Comparison of ENCODE assay signal across 9 mouse cellular contexts in the genomic region with DNA sequence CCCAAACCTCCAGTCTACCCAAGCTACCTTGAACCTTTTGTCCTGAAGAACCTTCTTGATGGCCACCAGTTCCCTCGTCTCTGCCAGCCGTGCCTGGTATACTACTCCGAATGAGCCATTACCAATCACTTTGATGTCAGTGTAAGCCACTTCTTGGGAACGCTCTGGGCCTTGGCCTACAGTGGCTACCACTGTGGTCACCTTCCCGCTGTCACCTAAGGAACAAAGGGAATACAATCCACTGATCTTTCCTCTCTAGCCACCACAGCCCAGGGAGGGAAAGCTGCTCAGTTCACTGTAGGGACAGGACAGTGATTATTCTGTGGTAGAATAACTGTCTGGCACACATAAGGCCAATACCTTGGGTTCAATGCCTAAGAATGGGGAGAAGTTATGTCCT. TPM values are rescaled to one million over a fixed set of nuclear protein-coding genes. Genes with fewer than 3 reads are reported as not detected.
DNase-seq lines count a peak whose midpoint lies in the region; ATAC-seq and TF ChIP-seq lines count a peak whose summit lies in the region.
"Had no signal": no experiment of that assay in that cellular context is flagged by ENCODE, and none has a peak within 500 bp of the region (broad histone marks: within the 10 kb centered on the region; RNA-seq: fewer than 3 reads in every experiment).

No protein-coding gene starts in this region.

- no peak for TF ChIP-seq CTCF in lung, embryonic 14.5 days (IDR thresholded peaks at IDR 0.05; ENCODE audit: low read depth)

- H3K9ac ChIP-seq in forebrain, embryonic 15.5 days (replicated peaks), result peak overlapping the region; percentile 99
- H3K9ac ChIP-seq in forebrain, embryonic 16.5 days (replicated peaks; ENCODE audit: low read depth, low read length), result no peak overlapping the region
- H3K9ac ChIP-seq in lung, embryonic 14.5 days, result peak overlapping the region; percentile 98
- peak overlapping the region; percentile 97 for H3K9ac ChIP-seq in hindbrain, embryonic 13.5 days
- H3K9ac ChIP-seq in liver, embryonic 15.5 days, result peak overlapping the region; percentile 98; the same call in 1 of the 2 replicates

- no peak overlapping the region for H3K4me3 ChIP-seq in forebrain, embryonic 15.5 days
- no peak overlapping the region for H3K4me3 ChIP-seq in forebrain, embryonic 16.5 days (replicated peaks; ENCODE audit: low read length)
- no peak overlapping the region for H3K4me3 ChIP-seq in lung, embryonic 14.5 days (ENCODE audit: low read depth, low read length)
- peak overlapping the region; percentile 82; the same call in 1 of the 2 replicates for H3K4me3 ChIP-seq in hindbrain, embryonic 13.5 days
- H3K4me3 ChIP-seq in liver, embryonic 15.5 days (replicated peaks), result peak overlapping the region; percentile 88

- H3K9me3 ChIP-seq in forebrain, embryonic 15.5 days, result no peaks in the 10 kb centered on the region
- no peaks in the 10 kb centered on the region for H3K9me3 ChIP-seq in forebrain, embryonic 16.5 days (ENCODE audit: control insufficient read depth, low read length)
- no peaks in the 10 kb centered on the region for H3K9me3 ChIP-seq in lung, embryonic 14.5 days (ENCODE audit: low read depth, low read length)
- H3K9me3 ChIP-seq in hindbrain, embryonic 13.5 days, result no peaks in the 10 kb centered on the region
- H3K9me3 ChIP-seq in liver, embryonic 15.5 days (replicated peaks), result no peaks in the 10 kb centered on the region

- 88% methylated on average over 5 of the region's 5 CpGs for WGBS in forebrain, embryonic 15.5 days
- 92% methylated on average over 5 of the region's 5 CpGs for WGBS in forebrain, embryonic 16.5 days
- 86% methylated on average over 5 of the region's 5 CpGs for WGBS in lung, embryonic 14.5 days
- 95% methylated on average over 5 of the region's 5 CpGs for WGBS in hindbrain, embryonic 13.5 days
- WGBS in liver, embryonic 15.5 days (ENCODE audit: insufficient replicate concordance), result 93% methylated on average over 5 of the region's 5 CpGs

- no peak overlapping the region for H3K27ac ChIP-seq in forebrain, embryonic 15.5 days (replicated peaks)
- no peak overlapping the region for H3K27ac ChIP-seq in forebrain, embryonic 16.5 days (ENCODE audit: low read length)
- H3K27ac ChIP-seq in lung, embryonic 14.5 days (ENCODE audit: low read depth), result no peak overlapping the region
- no peak overlapping the region for H3K27ac ChIP-seq in hindbrain, embryonic 13.5 days
- no peak overlapping the region for H3K27ac ChIP-seq in liver, embryonic 15.5 days (replicated peaks)

- peaks cover 35% of the 10 kb centered on the region for H3K4me1 ChIP-seq in forebrain, embryonic 15.5 days
- peaks cover 28% of the 10 kb centered on the region for H3K4me1 ChIP-seq in forebrain, embryonic 16.5 days (replicated peaks; ENCODE audit: control insufficient read depth, insufficient read depth, low read length)
- no peaks in the 10 kb centered on the region for H3K4me1 ChIP-seq in lung, embryonic 14.5 days (ENCODE audit: insufficient read depth)
- H3K4me1 ChIP-seq in hindbrain, embryonic 13.5 days (replicated peaks), result peaks cover 33% of the 10 kb centered on the region
- peaks cover 40% of the 10 kb centered on the region for H3K4me1 ChIP-seq in liver, embryonic 15.5 days (replicated peaks)

- H3K4me2 ChIP-seq in forebrain, embryonic 15.5 days (replicated peaks), result no peak overlapping the region
- H3K4me2 ChIP-seq in forebrain, embryonic 16.5 days (ENCODE audit: low read length), result no peak overlapping the region
- no peak overlapping the region for H3K4me2 ChIP-seq in lung, embryonic 14.5 days
- H3K4me2 ChIP-seq in hindbrain, embryonic 13.5 days, result peak overlapping the region; percentile 63; the same call in 1 of the 2 replicates
- H3K4me2 ChIP-seq in liver, embryonic 15.5 days, result peak overlapping the region; percentile 85

- ATAC-seq in forebrain, embryonic 15.5 days (replicated peaks), result no peak
- ATAC-seq in forebrain, embryonic 16.5 days, result no peak
- no peak for ATAC-seq in lung, embryonic 14.5 days (ENCODE audit: insufficient read depth)
- no peak for ATAC-seq in hindbrain, embryonic 13.5 days (ENCODE audit: low FRiP score)
- no peak for ATAC-seq in liver, embryonic 15.5 days (ENCODE audit: insufficient read depth)

- DNase-seq in lung, embryonic 14.5 days, result no peak
- DNase-seq in lung, postnatal 25 days (ENCODE audit: low spot score), result no peak
- DNase-seq in urinary bladder, postnatal 25 days (ENCODE audit: low spot score), result no peak
- DNase-seq: kidney, adult 2 months; layer of hippocampus, adult 9-11 months had no signal

- H3K36me3 ChIP-seq in forebrain, embryonic 15.5 days, result peaks cover 35% of the 10 kb centered on the region
- peaks cover 18% of the 10 kb centered on the region for H3K36me3 ChIP-seq in forebrain, embryonic 16.5 days (ENCODE audit: control insufficient read depth, insufficient read depth)
- peaks cover 51% of the 10 kb centered on the region for H3K36me3 ChIP-seq in lung, embryonic 14.5 days (ENCODE audit: insufficient read depth)
- peaks cover 49% of the 10 kb centered on the region for H3K36me3 ChIP-seq in hindbrain, embryonic 13.5 days
- peaks cover 54% of the 10 kb centered on the region for H3K36me3 ChIP-seq in liver, embryonic 15.5 days (replicated peaks)

- no peaks in the 10 kb centered on the region for H3K27me3 ChIP-seq in forebrain, embryonic 15.5 days
- no peaks in the 10 kb centered on the region for H3K27me3 ChIP-seq in forebrain, embryonic 16.5 days (replicated peaks; ENCODE audit: control insufficient read depth, insufficient read depth, low read length)
- H3K27me3 ChIP-seq in lung, embryonic 14.5 days (ENCODE audit: insufficient read depth, low read length), result no peaks in the 10 kb centered on the region
- H3K27me3 ChIP-seq in hindbrain, embryonic 13.5 days, result no peaks in the 10 kb centered on the region
- no peaks in the 10 kb centered on the region for H3K27me3 ChIP-seq in liver, embryonic 15.5 days

RNA-seq across cellular contexts. Expression of gene Gsk3a, which starts 2.1 kb away (rescaled TPM):
- 16.2 and 17.4 TPM in 2 replicates for polyA plus RNA-seq in forebrain, embryonic 15.5 days (2015; fragmentation: Nextera tagmentation; extraction: Ambion mirVana)
- polyA plus RNA-seq in forebrain, embryonic 16.5 days (2015; fragmentation: Nextera tagmentation; extraction: Ambion mirVana), result 14.9 and 17.1 TPM in 2 replicates
- polyA plus RNA-seq in lung, embryonic 14.5 days (2014; fragmentation: Nextera tagmentation; extraction: Ambion mirVana), result 14.6 and 14.9 TPM in 2 replicates
- 13.9 and 14.6 TPM in 2 replicates for polyA plus RNA-seq in hindbrain, embryonic 13.5 days (2015; fragmentation: Nextera tagmentation; extraction: Ambion mirVana)
- 6.4 and 7.4 TPM in 2 replicates for polyA plus RNA-seq in liver, embryonic 15.5 days (2015; fragmentation: Nextera tagmentation; extraction: Ambion mirVana)

RNA-seq across cellular contexts. Expression of gene Zfp526, which starts 14.3 kb away (rescaled TPM):
- polyA plus RNA-seq in forebrain, embryonic 15.5 days (2015; fragmentation: Nextera tagmentation; extraction: Ambion mirVana), result 1.9 and 2.0 TPM in 2 replicates
- polyA plus RNA-seq in forebrain, embryonic 16.5 days (2015; fragmentation: Nextera tagmentation; extraction: Ambion mirVana), result 1.8 and 1.9 TPM in 2 replicates
- 3.5 and 3.8 TPM in 2 replicates for polyA plus RNA-seq in lung, embryonic 14.5 days (2014; fragmentation: Nextera tagmentation; extraction: Ambion mirVana)
- 1.6 and 1.9 TPM in 2 replicates for polyA plus RNA-seq in hindbrain, embryonic 13.5 days (2015; fragmentation: Nextera tagmentation; extraction: Ambion mirVana)
- 1.8 and 2.1 TPM in 2 replicates for polyA plus RNA-seq in liver, embryonic 15.5 days (2015; fragmentation: Nextera tagmentation; extraction: Ambion mirVana)

RNA-seq across cellular contexts. Expression of gene Erf, which starts 15.0 kb away (rescaled TPM):
- 4.8 and 5.5 TPM in 2 replicates for polyA plus RNA-seq in forebrain, embryonic 15.5 days (2015; fragmentation: Nextera tagmentation; extraction: Ambion mirVana)
- 4.8 and 5.3 TPM in 2 replicates for polyA plus RNA-seq in forebrain, embryonic 16.5 days (2015; fragmentation: Nextera tagmentation; extraction: Ambion mirVana)
- polyA plus RNA-seq in lung, embryonic 14.5 days (2014; fragmentation: Nextera tagmentation; extraction: Ambion mirVana), result 24.5 and 26.6 TPM in 2 replicates
- polyA plus RNA-seq in hindbrain, embryonic 13.5 days (2015; fragmentation: Nextera tagmentation; extraction: Ambion mirVana), result 4.0 and 4.2 TPM in 2 replicates
- 4.6 and 4.8 TPM in 2 replicates for polyA plus RNA-seq in liver, embryonic 15.5 days (2015; fragmentation: Nextera tagmentation; extraction: Ambion mirVana)

RNA-seq across cellular contexts. Expression of gene Dedd2, which starts 15.1 kb away (rescaled TPM):
- 17.7 and 18.0 TPM in 2 replicates for polyA plus RNA-seq in forebrain, embryonic 15.5 days (2015; fragmentation: Nextera tagmentation; extraction: Ambion mirVana)
- polyA plus RNA-seq in forebrain, embryonic 16.5 days (2015; fragmentation: Nextera tagmentation; extraction: Ambion mirVana), result 14.7 and 15.0 TPM in 2 replicates
- polyA plus RNA-seq in lung, embryonic 14.5 days (2014; fragmentation: Nextera tagmentation; extraction: Ambion mirVana), result 5.2 and 6.7 TPM in 2 replicates
- 14.0 and 15.4 TPM in 2 replicates for polyA plus RNA-seq in hindbrain, embryonic 13.5 days (2015; fragmentation: Nextera tagmentation; extraction: Ambion mirVana)
- 35.4 and 39.1 TPM in 2 replicates for polyA plus RNA-seq in liver, embryonic 15.5 days (2015; fragmentation: Nextera tagmentation; extraction: Ambion mirVana)

RNA-seq across cellular contexts. Expression of gene Cic, which starts 32.0 kb away (rescaled TPM):
- 53.2 and 54.4 TPM in 2 replicates for polyA plus RNA-seq in forebrain, embryonic 15.5 days (2015; fragmentation: Nextera tagmentation; extraction: Ambion mirVana)
- 42.2 and 48.0 TPM in 2 replicates for polyA plus RNA-seq in forebrain, embryonic 16.5 days (2015; fragmentation: Nextera tagmentation; extraction: Ambion mirVana)
- 31.1 and 39.1 TPM in 2 replicates for polyA plus RNA-seq in lung, embryonic 14.5 days (2014; fragmentation: Nextera tagmentation; extraction: Ambion mirVana)
- 36.9 and 42.4 TPM in 2 replicates for polyA plus RNA-seq in hindbrain, embryonic 13.5 days (2015; fragmentation: Nextera tagmentation; extraction: Ambion mirVana)
- polyA plus RNA-seq in liver, embryonic 15.5 days (2015; fragmentation: Nextera tagmentation; extraction: Ambion mirVana), result 8.9 and 10.2 TPM in 2 replicates

Comparison
In these comparisons a context has a peak if more than half of its experiments do, and no peak if none do; other contexts are left out.
1. H3K4me2 ChIP-seq: peak in hindbrain, embryonic 13.5 days (single experiment) and liver, embryonic 15.5 days (single experiment); none in forebrain, embryonic 15.5 days (single experiment), forebrain, embryonic 16.5 days (single experiment) and lung, embryonic 14.5 days (single experiment).
2. H3K4me3 ChIP-seq: peak in hindbrain, embryonic 13.5 days (single experiment) and liver, embryonic 15.5 days (single experiment); none in forebrain, embryonic 15.5 days (single experiment), forebrain, embryonic 16.5 days (single experiment) and lung, embryonic 14.5 days (single experiment).